Mouse (Mus musculus): ENCODE measurements around the gene Iqcj.

DNA sequence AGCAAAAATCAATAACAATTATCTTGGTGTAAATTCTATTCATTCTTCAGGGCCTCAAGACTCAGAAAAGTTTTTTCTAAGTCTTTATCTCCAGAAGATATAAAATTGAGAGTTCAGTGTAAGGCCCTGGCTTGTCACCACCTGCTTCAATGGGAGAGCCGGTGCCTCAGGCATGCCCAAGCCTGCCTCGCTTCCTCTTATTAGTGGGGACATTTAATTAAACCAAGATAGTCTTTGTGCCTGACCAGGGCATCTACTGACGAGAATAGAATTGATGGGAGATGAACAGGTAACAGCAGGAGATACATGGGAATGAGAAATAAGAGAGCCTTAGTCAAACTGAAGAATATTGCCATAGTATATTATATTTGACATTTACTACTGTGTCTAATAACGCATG is 200.1 kb downstream of the Iqcj start:
- TF ChIP-seq CTCF (IDR thresholded peaks at IDR 0.05; ENCODE audit: extremely low read depth, insufficient read depth, insufficient read length, insufficient replicate concordance) (no peak), POLR2A (IDR thresholded peaks at IDR 0.05; ENCODE audit: low read depth, low read length) (no peak)

All from spleen, adult 2 months (tissue).